Mouse (Mus musculus) left cerebral cortex, postnatal 14 days (tissue): ENCODE data around the gene Sycp2l. TPM values are rescaled to one million over a fixed set of nuclear protein-coding genes. Genes with fewer than 3 reads are reported as not detected.

Experiments used
- DNase-seq, 2 experiments: peaks; one replicate each; pipeline ENCODE4 v3.0.0; 2021 to 2022; ENCODE audit warnings: low spot score in 2 of 2, mixed read lengths in 1 of 2
- intact Hi-C: fragments of 180-260 bp; cut with DNase I; formaldehyde crosslinking; loops from one replicate; pipeline ENCODE4 v1.15.1; 2025
- long read RNA-seq, 2 experiments: library from polyadenylated mRNA; stranded (forward); transcript quantifications; one replicate each; pipeline ENCODE4 v2.0.0; 2021
- total RNA-seq, 2 experiments: library from RNA; stranded (reverse); gene quantifications; 2 replicates each; pipeline ENCODE4 v1.2.3; 2021

The Sycp2l gene
- total RNA-seq = not detected
- long read RNA-seq, experiment 1 = 0 reads
- long read RNA-seq, experiment 2, partial matches to known transcripts = 0 of 1 reads
- long read RNA-seq, experiment 2, other reads (novel, unspliced or antisense) = 1 of 1 reads

DNA sequence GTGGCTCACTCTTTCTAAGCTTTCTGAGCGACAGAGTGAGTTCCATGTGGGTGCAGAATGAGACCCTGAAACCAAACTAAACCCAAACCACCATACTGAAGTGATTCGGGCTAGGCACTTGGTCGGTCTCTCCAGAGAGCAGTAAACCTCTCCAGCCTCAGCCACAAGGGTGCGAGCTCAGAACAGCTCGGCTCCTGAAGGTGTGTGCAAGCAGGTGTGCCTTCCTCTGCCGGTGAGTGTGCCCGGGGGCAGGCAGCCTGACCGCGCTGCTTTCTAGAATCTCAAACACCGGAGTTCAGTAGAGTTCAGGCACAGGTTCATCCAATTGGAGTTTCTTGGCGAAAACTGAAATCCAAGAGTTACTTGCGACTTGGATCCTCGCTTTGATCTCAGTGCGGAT is at the start of gene Sycp2l:
Sycp2l (plus strand) TSS at position 368 of the 400 bp plus-strand sequence.
- DNase-seq = no peak
- intact Hi-C loops = no loop called here

DNA sequence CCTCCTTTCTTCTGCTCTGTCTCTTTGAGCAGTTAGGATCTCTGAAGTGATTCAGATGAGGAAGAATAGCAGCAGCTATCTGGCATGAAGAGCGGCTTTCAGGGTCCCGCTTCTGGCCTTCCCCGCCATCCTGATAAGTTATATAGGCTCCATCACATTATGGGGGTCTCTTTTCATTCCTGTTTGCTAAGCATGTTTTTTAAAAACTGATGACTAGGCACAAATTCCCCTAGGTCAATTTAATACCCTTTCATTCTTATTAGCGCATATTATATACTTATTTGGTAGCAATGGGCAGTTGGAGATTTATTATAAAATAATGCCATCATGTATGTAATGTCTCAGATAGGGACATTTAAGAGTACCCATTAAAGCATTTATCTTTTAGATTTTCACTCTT is 46.5 kb upstream of the Sycp2l start:
- DNase-seq = no peak
- intact Hi-C loops = no loop called here

DNA sequence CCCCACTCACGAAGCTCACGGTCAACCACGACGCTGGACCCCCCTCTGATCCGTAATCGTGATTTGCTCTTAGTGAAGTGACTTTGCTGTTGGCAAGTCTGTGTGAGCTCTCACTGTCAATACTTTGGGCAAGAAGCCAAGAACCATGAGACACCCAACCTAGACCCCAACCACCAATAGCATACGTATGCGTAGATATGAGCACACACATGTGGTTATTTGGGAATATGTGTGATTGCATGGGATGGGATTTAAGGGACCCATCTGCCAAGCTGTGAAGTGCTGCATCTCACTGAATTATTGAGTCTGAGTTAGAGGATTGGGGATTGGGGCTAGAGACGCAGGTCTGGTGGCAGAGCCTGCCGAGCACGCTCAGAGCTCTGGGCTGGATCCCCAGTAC is 42.5 kb upstream of the Sycp2l start:
- peak in 1 of 2 experiments; percentile 24 for DNase-seq

DNA sequence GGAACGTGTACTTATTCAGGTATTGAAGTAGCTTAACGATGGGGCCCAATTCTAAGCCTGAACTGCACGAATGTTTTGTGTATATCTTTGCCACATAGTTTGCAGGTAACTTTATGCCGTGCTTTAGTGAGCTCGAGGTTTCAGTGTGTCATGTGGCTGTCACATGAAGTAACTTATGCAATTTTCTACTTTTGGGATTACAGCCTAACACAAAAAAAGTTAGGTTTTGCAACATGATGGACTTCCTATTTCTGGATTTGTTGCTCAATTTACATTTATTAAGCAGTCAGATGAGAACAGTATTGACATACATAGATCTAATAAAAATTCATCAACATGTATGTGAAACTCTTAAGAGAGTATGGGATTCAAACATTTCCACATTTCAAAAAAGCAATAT is 40.3 kb upstream of the Sycp2l start:
- intact Hi-C loops = no loop called here
- DNase-seq = no peak

More for the DNA sequence above, 42.5 kb upstream of the Sycp2l start:
- intact Hi-C loops = no loop called here

DNA sequence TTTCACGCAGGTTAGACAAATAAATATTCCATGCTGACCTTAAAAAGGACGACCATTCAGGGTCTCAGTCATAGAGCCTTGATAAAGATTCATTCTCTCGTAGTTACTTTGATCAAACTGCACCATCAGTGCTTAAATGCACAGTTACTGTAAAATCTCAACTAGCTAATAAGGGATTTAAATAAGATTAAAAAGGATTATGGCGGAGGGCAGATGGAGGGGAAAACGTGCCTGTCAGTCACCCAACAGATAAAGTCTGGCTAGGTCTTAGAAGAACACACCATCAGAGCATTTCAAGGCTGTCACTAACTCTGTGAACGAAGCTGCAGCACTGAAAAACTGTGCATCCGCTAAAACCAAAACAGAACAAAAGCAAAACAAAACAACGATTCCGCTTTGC is 36.2 kb upstream of the Sycp2l start:
- no peak for DNase-seq
- intact Hi-C loops = no loop called here

DNA sequence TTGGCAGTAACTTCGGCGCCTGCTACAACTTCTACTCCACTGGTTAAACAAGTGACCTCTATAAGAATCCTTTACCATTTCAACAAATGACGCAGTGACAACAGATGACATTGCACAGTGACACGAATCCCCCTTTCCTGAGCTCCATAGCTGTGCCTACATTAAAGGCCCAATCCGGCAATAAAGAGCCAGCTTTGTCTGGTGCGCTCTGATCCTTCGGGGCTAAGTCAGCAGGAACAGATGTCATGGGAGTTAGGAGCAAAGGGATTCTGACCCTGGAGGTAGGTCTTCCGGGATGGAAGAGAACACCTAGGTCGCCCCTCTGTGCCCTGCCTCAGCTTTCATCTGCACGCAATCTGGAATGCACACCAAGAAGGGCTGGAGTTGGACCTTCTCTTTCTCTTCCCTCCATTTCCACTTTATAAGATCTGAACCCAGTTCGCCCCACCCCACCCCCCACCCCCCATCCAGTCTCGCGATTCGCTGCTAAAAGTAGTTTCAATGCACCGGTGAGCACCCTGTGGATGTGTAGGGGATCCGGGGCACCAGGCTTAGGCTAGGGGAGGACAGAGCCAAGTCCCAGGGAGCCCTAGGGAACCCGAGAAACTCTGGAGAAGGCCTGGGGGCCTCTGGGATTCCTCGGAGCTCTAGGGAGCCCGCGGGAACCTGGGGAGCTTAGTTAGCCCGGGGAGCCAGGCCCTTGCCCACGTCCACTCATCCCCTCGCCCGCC is 35.3 kb upstream of the Sycp2l start:
- DNase-seq = no peak
- intact Hi-C loops = no loop called here

DNA sequence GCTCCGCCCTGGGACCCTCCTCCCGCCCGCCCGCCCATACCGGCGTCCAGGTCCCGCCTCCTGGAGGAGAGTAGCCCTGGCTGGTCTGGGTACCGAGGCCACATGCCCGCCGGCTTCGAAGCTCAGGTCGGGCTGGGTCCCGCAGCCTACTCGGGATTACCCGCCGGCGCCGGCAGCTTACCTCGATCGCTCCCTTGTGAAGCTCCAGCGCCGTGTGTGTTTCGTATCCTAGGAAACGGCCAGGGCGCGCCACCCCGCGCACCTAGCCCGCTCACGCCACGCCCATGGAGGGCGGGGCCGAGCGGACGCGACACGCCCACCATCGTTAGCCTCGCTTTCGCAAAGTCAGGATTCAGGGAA is 34.7 kb upstream of the Sycp2l start, which contains the start of gene Mak:
Mak (minus strand) TSS at position 286 of the 360 bp plus-strand sequence.
- intact Hi-C loops = no loop called here

DNA sequence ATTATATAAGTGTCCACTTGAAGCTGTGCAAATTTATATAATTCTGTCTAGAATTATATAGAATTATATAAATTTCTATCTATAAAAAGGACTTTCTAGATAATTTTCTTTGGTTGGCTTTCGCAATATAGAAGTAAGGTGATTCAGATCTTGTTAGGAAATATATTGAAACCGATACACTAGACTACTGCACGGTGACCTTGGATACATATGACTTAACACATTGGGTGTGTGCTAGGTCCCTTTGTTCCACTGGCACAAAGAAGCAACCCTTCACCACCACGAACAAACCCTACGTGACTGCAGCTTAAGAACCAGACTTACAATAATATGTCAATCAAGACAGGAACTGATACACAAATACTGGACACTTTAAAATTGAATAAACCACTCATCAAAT is 34.2 kb upstream of the Sycp2l start:
- intact Hi-C loops = no loop called here
- DNase-seq = no peak

More for the DNA sequence above, 34.7 kb upstream of the Sycp2l start, which contains the start of gene Mak:
- peak; percentile 50 to 71 for DNase-seq

DNA sequence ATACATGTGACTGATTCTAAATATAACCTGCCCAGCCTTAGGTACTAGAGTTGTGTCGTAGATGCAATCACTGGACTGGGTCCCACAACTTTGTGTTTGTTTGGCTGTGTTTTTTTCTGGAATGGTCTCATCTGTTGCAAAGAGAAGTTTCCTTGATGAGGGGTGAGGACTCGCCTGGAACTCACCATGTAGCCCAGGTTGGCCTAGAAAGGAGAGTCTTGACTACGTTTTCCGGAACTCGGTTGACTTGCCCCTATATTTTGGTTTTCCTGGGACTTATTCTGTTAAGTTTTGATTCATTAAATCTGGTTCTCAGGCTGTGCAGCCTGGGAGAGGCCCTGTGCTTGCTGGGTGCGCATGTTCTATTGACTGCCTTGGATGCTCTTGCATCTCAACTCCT is 33.4 kb upstream of the Sycp2l start:
- intact Hi-C loops = no loop called here
- DNase-seq = no peak

DNA sequence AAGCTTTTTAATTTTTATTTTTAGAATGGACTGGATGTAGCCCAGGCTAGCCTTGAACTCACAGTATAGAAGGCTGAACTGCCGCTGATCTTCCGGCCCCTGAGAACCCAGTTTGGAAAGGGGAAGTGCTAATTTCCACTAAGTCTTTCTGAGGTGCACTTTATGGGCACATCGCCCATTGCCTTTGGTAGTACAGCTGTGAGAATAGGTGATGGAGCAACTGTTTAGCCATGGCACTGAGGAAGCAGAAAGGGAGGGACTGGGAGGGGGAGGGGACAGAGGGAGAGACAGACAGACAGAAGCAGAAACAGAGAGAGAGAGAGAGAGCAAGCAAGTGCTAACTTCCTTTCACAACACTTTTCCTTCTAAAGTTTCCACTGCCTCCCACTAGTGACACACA is 29.6 kb upstream of the Sycp2l start:
- no peak for DNase-seq
- intact Hi-C loops = no loop called here

DNA sequence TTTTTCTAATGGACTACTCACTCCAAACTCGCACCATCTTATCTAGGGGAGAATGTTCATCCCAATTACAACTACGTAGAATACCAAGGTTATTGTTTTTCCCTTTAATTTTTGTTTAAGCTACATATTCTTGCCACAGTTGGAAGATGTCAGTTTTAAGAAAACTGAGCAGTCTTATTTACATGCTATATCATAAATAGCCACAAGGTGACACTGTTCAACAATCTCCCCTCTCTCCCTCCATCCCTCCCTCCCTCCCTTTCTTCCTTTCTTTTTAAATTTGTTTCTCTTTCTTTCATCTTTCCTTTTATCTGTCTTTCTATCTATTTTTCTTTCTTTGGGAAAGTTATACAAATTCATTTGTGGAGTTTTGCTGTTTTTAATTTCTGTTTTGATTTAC is 29.0 kb upstream of the Sycp2l start:
- no peak for DNase-seq
- intact Hi-C loops = loop anchor here (5.0 kb wide), 1 partner anchor 152 kb away; no protein-coding TSS in a partner anchor

DNA sequence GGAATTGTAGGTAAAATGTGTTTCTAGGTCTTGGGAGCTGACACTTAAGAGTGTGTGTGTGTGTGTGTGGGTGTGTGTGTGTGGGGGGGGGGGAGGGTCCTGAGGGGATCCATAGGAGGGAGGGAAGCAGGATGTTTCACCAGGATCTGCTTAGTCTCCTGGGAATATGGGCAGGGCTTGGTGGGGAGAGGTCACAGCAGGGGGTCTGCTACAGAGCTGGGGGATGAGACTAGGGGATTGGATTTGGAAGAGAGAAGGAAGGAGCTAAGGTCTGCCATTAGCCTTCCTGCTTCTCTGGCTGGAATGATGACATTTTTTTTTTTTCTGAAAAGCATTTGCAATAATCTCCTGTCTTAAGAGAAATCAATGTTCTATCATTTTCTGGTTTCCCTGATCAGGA is 25.4 kb upstream of the Sycp2l start:
- intact Hi-C loops = loop anchor here (5.0 kb wide), 1 partner anchor 149 kb away; no protein-coding TSS in a partner anchor
- DNase-seq = no peak

DNA sequence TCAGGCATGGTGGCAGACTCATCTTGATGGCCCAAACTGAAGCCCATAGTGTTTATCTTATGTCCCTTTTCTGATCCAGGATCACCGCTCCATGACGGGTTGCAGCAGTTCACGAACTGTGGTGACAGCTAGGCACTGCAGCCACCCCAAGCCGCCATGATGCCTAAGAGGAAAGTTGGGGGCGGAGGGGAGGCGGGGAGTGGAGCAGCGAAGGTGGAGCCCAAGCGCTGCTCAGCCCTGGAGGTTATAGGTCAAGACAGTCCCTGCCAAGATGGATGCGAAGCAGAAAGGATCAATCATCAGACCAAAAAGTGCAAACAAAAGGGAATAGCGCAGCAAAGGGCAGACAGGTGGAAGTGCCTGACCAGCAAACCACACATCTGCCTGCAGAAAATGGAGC is 22.8 kb upstream of the Sycp2l start:
- DNase-seq = no peak
- intact Hi-C loops = no loop called here

DNA sequence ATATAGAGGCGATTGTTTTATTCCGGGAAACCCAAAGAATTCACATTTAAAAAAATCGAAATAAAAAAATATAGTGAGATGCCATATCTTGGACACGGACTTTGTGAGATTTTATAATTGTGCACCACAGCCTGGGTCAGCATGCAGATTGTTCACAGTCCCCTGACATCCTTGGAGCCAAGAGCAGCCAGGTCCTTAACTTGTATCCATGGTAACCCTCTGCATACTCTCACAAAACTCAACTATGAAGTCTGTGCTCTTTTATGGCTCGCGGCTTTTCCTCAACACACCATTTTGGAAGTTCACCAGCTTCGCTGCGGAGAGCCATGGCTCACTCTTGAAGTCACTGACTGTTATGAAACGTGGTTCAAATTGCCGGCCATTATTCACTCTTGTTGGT is 19.9 kb upstream of the Sycp2l start:
- intact Hi-C loops = no loop called here
- no peak for DNase-seq

DNA sequence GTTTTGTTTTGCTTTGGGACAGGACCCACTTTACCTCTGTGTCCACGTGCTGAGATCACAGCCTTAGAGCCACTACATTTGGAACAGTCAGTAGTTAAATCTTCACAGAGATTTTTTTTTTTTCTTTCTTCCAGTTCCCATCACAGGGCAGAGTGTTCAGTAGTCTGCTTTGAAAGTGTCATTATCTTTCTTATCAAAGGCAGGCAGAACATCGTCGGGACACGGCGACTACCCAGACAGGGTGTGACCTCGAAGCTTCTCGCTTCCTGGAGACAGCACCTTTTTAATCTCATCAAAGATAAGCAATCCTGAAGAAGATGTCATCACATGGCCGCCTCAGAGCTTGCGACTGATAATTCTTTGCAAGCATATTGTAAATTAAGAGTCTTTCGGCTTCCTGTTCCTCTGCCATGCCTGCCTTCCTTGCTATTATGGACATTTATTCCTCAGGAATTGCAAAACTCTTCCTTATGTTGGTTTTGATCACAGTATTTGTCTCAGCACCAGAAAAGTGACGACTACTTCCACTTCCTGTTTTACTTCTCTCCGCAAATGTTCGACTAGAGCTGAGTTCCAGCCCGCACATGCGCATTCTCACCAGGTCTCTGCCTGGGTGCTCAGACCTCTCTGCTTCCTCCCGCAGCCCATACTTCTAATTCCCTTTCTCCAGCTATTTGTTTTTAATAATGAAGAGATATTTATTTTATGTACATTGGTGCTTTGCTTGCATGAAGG is 16.6 kb upstream of the Sycp2l start:
- intact Hi-C loops = no loop called here
- DNase-seq = no peak

DNA sequence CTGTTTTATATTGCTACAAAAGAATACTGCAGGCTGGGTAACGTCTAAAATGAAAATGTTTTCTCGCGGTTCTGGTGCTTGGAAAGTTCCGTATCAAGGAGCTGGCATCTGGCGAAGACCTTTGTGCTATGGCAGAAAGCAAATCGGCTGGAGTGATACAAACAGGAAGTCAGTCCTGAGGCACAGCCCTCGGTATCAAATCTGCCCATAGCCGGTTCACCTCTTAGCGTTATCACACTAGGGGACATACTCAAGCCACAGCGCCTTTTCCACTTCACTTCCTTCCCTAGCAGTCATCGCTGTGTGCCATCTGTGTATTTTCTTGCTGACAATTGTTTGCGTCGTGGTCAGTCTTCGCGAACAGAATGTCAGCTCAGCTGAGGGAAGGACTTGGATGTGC is 15.8 kb upstream of the Sycp2l start:
- intact Hi-C loops = no loop called here

DNA sequence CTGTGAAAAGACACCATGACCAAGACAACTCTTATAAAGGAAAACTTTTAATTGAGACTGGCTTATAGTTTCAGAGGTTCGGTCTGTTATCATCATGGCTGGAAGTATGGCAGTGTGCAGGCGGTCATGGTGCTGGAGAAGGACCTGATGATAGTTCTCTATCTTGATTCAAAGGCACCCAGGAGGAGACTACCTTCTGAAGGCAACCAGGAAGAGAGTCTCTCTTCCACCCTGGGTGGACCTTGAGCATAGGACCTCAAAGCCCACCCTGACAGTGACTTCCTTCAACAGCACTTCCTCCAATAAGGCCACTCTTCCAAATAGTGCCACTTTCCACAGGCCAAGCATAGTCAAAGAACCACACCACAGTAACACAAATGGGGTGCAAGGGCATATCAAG is 14.1 kb upstream of the Sycp2l start:
- DNase-seq = no peak
- intact Hi-C loops = no loop called here

More for the DNA sequence above, 15.8 kb upstream of the Sycp2l start:
- DNase-seq = no peak

DNA sequence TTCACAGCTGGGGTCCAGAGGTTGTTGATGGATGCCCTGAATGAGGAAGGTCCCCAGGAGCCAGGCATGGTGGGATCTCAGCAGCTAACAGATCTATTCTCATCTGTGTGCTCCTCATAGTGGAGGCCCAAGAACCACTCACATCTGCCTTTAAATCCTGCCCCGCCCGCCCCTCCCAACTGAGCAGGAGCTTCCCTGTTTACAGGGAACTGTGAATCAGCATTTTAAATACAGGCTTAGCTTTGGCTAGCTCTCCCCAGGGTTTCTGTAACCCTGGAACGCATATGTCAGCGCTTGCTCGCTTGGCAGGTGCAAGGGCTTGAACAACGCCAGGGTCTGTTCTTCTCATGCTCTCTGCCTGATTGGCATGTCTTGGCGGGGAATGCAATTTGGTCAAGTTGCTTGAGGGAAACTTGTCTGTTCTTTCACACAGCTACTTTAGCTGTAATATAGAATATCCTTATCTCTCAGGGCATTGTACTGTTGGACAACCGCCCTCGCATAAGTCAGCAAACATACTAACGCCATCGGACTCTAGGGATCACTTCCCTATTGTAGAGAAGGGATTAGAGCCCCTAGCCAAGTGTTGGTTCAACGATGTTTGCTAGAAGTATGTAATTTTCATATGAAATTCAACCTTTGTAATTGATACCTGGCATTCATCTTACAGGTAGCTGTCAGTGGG is 10.1 kb upstream of the Sycp2l start:
- intact Hi-C loops = no loop called here
- no peak for DNase-seq

DNA sequence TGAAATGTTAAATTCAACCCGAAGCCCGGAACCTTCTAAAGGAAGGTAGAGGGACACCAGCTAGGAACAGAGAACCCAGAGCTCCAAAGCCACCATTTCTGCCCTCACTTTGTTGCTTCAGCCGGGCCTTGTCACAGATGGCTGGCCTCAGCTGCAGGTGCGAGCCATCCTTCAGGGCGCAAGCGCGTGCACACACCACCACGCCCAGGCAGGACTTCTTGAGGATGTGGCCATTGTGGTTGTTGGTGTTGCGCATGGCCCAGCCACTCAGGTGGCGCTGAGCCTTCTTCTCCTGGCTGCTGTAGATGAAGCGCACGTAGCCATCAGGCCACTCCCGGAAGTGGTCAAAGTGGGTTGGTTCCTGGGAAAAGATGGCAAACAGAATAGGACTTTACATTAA is 8.6 kb upstream of the Sycp2l start:
- DNase-seq = no peak
- intact Hi-C loops = no loop called here

DNA sequence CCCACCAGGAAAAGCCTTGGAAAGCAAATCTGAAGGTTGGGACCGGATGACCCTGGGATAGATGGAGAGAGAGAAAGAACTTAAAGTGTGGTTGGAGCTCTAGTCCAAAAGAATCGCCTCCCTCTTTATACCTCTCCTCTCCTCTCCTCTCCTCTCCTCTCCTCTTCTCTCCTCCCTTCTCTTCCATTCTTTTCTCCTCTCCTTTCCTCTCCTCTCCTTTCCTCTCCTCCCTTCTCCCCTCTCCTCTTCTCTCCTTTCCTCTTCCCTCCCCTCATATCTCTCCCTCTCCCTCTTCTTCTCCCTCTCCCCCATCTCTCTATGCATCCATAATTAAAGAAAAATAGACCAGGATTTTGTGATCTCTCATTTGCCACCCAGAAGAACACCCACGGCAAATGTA is 3.2 kb upstream of the Sycp2l start, which contains the start of gene Gcm2:
Gcm2 (minus strand) TSS at position 101 of the 400 bp plus-strand sequence.
- intact Hi-C loops = no loop called here
- DNase-seq = no peak
